Mouse (Mus musculus) hindbrain, embryonic 15.5 days (tissue): ENCODE measurements around the gene Dact2. TPM values are rescaled to one million over a fixed set of nuclear protein-coding genes. Genes with fewer than 3 reads are reported as not detected.

Experiments
- ATAC-seq: fragments of 200-750 bp; cut with Nextera tagmentation; 2 replicates; pipeline ENCODE4 v1.8.0; 2017; ENCODE audit warnings: low read depth, moderate number of reproducible peaks, moderate TSS enrichment; ENCODE audit not compliant: low FRiP score
- H3K27ac ChIP-seq: fragments of 300-500 bp; sonication (generic); replicated peaks from 2 replicates; pipeline ENCODE4 v1.5.1; 2015; ENCODE audit warnings: mild to moderate bottlenecking, inconsistent platforms
- H3K27me3 ChIP-seq: fragments of 300-500 bp; sonication (generic); 2 replicates; pipeline ENCODE4 v1.6.1; 2015; ENCODE audit warnings: control low read depth, inconsistent platforms
- H3K36me3 ChIP-seq: fragments of 300-500 bp; sonication (generic); 2 replicates; pipeline ENCODE4 v1.6.1; 2015; ENCODE audit warnings: control low read depth, inconsistent platforms
- H3K4me1 ChIP-seq: fragments of 300-500 bp; sonication (generic); replicated peaks from 2 replicates; pipeline ENCODE4 v1.6.1; 2015; ENCODE audit warnings: control low read depth, inconsistent platforms
- H3K4me2 ChIP-seq: fragments of 300-500 bp; sonication (generic); 2 replicates; pipeline ENCODE4 v1.6.1; 2015; ENCODE audit warnings: moderate library complexity, mild to moderate bottlenecking, inconsistent platforms
- H3K4me3 ChIP-seq: fragments of 300-500 bp; sonication (generic); 2 replicates; pipeline ENCODE4 v1.5.1; 2015; ENCODE audit warnings: mild to moderate bottlenecking, inconsistent platforms
- H3K9ac ChIP-seq: fragments of 300-500 bp; sonication (generic); 2 replicates; pipeline ENCODE4 v1.6.1; 2015; ENCODE audit warnings: inconsistent platforms
- H3K9me3 ChIP-seq: fragments of 300-500 bp; sonication (generic); 2 replicates; pipeline ENCODE4 v1.6.1; 2016; ENCODE audit warnings: control low read depth, inconsistent platforms
- WGBS: fragments of 180-500 bp; shearing (Covaris S2); methylation state at CpG from one replicate; pipeline ENCODE4 v1.1.7; 2015; 5-methylcytosine and 5-hydroxymethylcytosine counted together
- polyA plus RNA-seq: library from polyadenylated mRNA; unstranded; fragments of >200 nt; fragmentation: Nextera tagmentation; extraction: Ambion mirVana; gene quantifications from 2 replicates; pipeline ENCODE4 v1.2.1, GENCODE M21; 2015

Gene Dact2
- polyA plus RNA-seq, 1 experiment from 2014 or later, result 2.0 TPM

DNA sequence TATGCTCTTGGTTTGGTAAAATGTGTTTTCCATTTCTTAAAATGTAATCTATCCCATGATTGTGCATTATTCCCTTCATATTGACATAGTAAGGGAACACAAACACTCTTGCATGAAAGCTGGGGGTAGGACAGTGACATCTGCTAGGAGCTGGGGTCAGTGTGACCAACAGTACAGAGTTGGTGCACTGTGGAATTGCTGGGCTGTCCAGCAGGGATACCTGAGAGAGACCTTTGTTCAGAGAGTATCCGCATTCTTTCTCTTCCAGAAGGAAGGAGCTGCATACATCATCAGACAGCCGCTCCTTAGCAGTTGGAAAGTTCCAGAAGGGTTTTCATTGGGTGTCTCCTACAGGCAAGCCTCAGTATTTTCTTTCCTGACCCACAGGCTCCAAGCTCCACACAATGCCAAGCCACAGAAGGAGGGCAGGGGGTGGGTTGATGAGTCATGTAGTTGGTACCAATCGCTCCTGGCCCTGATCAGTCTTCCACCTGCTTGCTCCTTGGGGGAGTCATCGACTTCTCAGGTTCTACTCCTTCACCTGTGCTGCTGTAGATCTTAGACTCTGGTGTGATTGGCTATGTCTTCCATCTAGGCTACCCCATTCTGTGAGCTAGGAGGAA lies 19.8 kb downstream of the Dact2 start:
- Histone ChIP-seq H3K4me1 (no peaks in the 10 kb centered on the region), H3K27me3 (no peaks in the 10 kb centered on the region), H3K36me3 (no peaks in the 10 kb centered on the region), H3K27ac (no peak overlapping the region), H3K9ac (no peak overlapping the region), H3K4me2 (no peak overlapping the region), H3K4me3 (no peak overlapping the region), H3K9me3 (no peaks in the 10 kb centered on the region)
- ATAC-seq, result no peak
- 88% methylated on average over 4 of the region's 4 CpGs for WGBS

DNA sequence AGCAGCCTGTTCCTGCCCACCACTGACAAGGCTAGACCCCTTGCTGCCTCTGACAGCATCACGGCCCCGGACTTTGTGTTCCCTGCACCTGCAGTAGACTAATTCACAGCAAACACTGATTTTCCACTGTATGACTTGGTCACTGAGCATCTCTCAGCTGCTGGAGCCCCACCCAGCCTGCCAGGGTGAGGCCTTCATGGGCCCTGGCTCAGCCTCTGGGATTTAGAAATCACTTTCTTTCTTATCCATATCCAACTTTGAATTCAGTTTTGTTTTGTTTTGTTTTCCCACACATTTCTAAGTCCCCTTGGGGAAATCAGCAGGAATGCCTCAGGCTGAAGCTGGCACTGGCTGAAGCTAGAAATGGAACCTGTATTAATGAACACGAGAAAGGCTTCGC lies 20.4 kb downstream of the Dact2 start:
- no peak overlapping the region for H3K4me2 ChIP-seq
- WGBS, result 73% methylated on average over 4 of the region's 4 CpGs
- no peak for ATAC-seq
- H3K9ac ChIP-seq, result no peak overlapping the region
- no peaks in the 10 kb centered on the region for H3K4me1 ChIP-seq
- no peaks in the 10 kb centered on the region for H3K9me3 ChIP-seq
- H3K4me3 ChIP-seq, result no peak overlapping the region
- no peak overlapping the region for H3K27ac ChIP-seq
- no peaks in the 10 kb centered on the region for H3K27me3 ChIP-seq
- H3K36me3 ChIP-seq, result no peaks in the 10 kb centered on the region

DNA sequence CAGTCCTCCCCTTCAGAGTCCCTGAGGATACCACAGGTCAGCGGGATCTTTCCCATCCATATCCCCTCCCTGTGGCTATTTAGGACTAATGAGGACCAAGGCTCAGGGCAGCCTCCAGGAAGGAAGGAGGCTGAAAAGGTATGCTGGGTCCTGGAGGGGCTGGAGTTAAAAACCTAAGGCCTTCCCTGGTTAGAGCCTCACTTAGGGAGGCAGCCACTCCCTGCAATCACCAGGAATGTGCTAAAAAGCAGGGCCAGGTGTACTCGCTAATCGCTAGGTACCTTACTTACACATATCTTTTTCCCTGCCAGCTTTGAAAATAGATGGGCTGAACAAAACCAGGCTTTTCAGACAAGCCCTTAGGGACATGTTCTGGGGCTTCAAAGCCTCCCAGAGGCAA lies 21.2 kb downstream of the Dact2 start:
- Histone ChIP-seq H3K9ac (no peak overlapping the region), H3K36me3 (no peaks in the 10 kb centered on the region), H3K9me3 (no peaks in the 10 kb centered on the region), H3K4me3 (no peak overlapping the region), H3K4me2 (no peak overlapping the region), H3K27me3 (no peaks in the 10 kb centered on the region), H3K4me1 (no peaks in the 10 kb centered on the region), H3K27ac (no peak overlapping the region)
- no peak for ATAC-seq
- WGBS, result 84% methylated on average over 3 of the region's 3 CpGs

DNA sequence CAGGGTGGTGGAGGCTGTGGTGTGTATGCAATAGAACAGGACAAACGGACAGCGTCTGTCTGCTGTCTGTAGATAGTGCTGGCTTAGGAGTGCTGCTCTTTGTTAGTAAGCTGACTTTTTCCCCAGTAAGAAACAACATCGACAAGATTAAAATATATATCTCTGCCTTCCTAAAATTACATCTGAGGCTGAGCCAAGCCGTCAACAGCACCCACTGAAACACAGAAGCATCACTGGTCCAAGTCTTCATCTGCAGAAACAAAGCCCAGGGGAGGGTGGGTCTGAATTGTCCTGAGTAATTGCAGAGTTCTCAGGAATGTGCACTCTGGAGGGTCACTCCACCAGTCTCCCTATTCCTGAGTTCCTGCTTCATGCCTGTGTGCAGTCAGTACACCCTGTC lies 25.2 kb downstream of the Dact2 start:
- Histone ChIP-seq H3K36me3 (no peaks in the 10 kb centered on the region), H3K4me2 (no peak overlapping the region), H3K27me3 (no peaks in the 10 kb centered on the region; the same call in 1 of the 2 replicates), H3K9me3 (no peaks in the 10 kb centered on the region), H3K9ac (no peak overlapping the region), H3K27ac (no peak overlapping the region), H3K4me3 (no peak overlapping the region), H3K4me1 (no peaks in the 10 kb centered on the region)
- WGBS, result 61% methylated on average over 4 of the region's 4 CpGs
- ATAC-seq, result no peak

DNA sequence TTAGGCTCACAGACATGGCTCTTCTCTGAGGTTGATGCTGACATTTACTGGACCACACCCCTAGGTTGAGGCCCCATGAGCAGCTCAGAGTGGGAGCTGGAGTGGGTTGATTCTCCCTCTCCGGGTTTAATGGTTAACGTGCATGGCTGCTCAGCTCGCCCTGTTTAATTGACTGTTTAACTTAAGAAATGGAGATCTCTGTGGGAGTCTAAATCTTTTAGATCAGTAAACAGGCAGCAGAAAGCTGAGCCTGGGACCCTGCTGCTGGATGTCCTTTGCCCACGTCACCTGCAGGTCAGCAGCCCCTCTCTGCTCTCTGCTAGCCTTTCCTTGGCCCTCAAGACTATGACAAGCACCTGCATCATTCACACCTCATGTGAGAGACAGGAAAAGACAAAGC lies 25.6 kb downstream of the Dact2 start:
- no peak overlapping the region for H3K27ac ChIP-seq
- no peaks in the 10 kb centered on the region for H3K36me3 ChIP-seq
- no peak overlapping the region for H3K9ac ChIP-seq
- 36% methylated on average over 4 of the region's 4 CpGs for WGBS
- 0 out of 2 replicates have a peak, but pooled peaks have one; percentile 37 for ATAC-seq
- no peaks in the 10 kb centered on the region; the same call in 1 of the 2 replicates for H3K27me3 ChIP-seq
- H3K9me3 ChIP-seq, result no peaks in the 10 kb centered on the region
- no peak overlapping the region for H3K4me3 ChIP-seq
- H3K4me2 ChIP-seq, result no peak overlapping the region
- no peaks in the 10 kb centered on the region for H3K4me1 ChIP-seq

DNA sequence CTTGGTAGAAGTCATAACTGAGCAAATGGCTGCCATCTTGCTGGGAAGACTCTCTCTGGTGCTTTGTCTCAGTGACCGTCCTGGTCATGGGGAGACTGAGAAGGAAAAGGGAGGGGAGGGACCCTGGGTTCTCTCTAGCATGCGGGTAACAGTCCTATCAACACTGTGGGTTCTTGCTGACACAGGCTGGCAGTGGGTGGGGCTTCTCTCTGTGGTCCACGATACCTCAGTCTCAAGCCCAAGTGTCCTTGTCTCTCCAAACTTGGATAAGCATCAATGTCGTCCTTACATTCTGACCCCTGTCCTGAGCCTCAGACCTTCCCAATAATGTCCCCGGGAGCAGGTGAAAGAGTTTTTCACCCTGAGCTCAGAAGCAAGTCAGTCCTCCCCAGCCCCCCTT lies 26.1 kb downstream of the Dact2 start:
- H3K4me2 ChIP-seq, result no peak overlapping the region
- H3K9ac ChIP-seq, result no peak overlapping the region
- no peak overlapping the region for H3K27ac ChIP-seq
- no peaks in the 10 kb centered on the region for H3K36me3 ChIP-seq
- no peaks in the 10 kb centered on the region for H3K9me3 ChIP-seq
- H3K4me3 ChIP-seq, result no peak overlapping the region
- H3K4me1 ChIP-seq, result no peaks in the 10 kb centered on the region
- H3K27me3 ChIP-seq, result no peaks in the 10 kb centered on the region; the same call in 1 of the 2 replicates
- WGBS, result 61% methylated on average over 5 of the region's 5 CpGs
- no peak for ATAC-seq

DNA sequence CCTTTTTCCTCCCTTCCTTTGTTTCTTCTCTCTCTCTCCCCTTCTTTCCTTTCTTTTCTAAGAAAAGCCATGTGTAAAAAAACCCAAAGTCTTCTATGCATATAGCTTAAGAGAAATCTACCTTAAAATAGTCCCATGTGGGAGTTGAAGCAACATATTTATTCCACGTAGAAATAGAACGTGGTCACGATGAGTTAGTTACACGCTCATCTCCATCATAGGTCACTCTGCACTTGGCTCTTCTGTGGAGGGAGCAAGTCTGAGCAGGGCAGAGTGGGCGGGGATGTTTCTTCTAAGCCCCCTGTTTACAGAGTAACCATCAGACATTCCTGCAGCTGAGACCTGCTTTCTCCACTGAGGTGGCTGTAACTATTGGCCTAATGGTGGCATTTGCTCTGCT lies 27.1 kb downstream of the Dact2 start:
- Histone ChIP-seq H3K4me3 (no peak overlapping the region), H3K4me2 (no peak overlapping the region)

DNA sequence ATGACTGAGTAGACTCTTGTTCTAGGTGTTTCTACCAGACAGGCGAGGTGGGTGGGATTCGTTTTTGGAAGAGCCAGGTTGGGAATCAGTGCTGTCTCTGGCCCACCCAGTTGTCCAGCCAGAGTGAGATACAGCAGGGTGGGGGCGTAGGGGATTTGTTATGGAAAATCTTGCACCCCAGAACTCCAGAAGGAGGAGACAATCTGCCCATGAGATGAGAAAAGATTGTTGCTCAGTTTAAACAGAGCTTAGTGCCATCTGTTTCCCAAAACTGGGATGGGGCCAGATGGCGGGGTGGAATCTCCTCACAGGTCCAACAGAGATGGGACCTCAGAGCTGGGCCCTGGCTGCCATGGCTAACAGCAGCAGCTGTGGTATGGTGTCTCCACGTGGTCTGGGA lies 28.4 kb downstream of the Dact2 start:
- WGBS, result 78% methylated on average over 5 of the region's 5 CpGs
- no peaks in the 10 kb centered on the region for H3K9me3 ChIP-seq
- ATAC-seq, result no peak
- H3K4me1 ChIP-seq, result no peaks in the 10 kb centered on the region
- no peak overlapping the region for H3K27ac ChIP-seq
- no peak overlapping the region for H3K4me2 ChIP-seq
- H3K9ac ChIP-seq, result no peak overlapping the region
- H3K27me3 ChIP-seq, result no peaks in the 10 kb centered on the region; the same call in 1 of the 2 replicates
- H3K36me3 ChIP-seq, result no peaks in the 10 kb centered on the region
- no peak overlapping the region for H3K4me3 ChIP-seq

More for the DNA sequence above, 27.1 kb downstream of the Dact2 start:
- no peak overlapping the region for H3K9ac ChIP-seq
- H3K36me3 ChIP-seq, result no peaks in the 10 kb centered on the region
- H3K27me3 ChIP-seq, result no peaks in the 10 kb centered on the region; the same call in 1 of the 2 replicates
- WGBS, result 74% methylated on average over 5 of the region's 5 CpGs
- no peaks in the 10 kb centered on the region for H3K4me1 ChIP-seq
- no peak for ATAC-seq
- H3K9me3 ChIP-seq, result no peaks in the 10 kb centered on the region
- no peak overlapping the region for H3K27ac ChIP-seq

DNA sequence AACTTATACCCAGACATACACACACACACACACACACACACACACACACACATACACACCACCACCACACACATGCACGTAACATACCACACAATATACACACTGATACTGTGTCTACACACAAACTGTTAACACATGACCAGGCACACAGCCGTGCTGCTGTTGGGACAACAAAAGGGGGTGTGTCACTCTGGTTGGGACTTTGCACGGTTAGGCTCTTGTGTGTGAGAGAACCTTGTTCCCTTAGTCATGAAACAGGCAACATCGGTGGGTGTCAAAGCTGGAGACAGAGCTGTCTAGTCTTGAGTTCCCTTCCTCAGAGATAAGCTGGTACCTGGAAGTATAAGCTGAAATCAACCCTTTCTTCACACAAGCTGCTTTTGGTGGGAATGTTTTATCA lies 29.1 kb downstream of the Dact2 start:
- Histone ChIP-seq H3K4me2 (no peak overlapping the region), H3K36me3 (no peaks in the 10 kb centered on the region), H3K9me3 (no peaks in the 10 kb centered on the region), H3K27ac (no peak overlapping the region), H3K27me3 (no peaks in the 10 kb centered on the region; the same call in 1 of the 2 replicates), H3K9ac (no peak overlapping the region), H3K4me1 (no peaks in the 10 kb centered on the region), H3K4me3 (no peak overlapping the region)
- ATAC-seq, result no peak
- 79% methylated on average over 4 of the region's 4 CpGs for WGBS

DNA sequence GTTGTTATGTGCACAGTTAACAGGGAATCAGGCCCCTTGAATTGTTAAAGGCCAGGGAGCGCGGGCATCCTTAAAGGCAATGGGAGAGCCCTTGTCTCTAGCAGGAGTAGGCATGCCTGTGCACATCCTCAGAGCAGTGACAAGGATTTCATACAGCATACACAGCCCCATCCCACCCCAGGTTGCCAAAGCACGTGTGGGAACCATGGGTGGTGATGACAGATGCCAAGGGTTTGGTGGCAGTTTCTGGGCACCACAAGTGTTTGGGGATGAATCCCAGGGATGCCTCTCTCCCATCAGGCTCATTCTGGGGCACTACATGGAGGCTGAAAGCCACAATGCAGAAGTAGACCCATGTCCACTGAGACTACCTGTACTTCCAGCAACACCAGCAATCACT lies 29.7 kb downstream of the Dact2 start:
- Histone ChIP-seq H3K4me2 (no peak overlapping the region), H3K36me3 (no peaks in the 10 kb centered on the region), H3K4me1 (no peaks in the 10 kb centered on the region), H3K27me3 (no peaks in the 10 kb centered on the region; the same call in 1 of the 2 replicates), H3K27ac (no peak overlapping the region), H3K9ac (no peak overlapping the region), H3K9me3 (no peaks in the 10 kb centered on the region), H3K4me3 (no peak overlapping the region)
- ATAC-seq, result no peak
- 84% methylated on average over 3 of the region's 3 CpGs for WGBS

DNA sequence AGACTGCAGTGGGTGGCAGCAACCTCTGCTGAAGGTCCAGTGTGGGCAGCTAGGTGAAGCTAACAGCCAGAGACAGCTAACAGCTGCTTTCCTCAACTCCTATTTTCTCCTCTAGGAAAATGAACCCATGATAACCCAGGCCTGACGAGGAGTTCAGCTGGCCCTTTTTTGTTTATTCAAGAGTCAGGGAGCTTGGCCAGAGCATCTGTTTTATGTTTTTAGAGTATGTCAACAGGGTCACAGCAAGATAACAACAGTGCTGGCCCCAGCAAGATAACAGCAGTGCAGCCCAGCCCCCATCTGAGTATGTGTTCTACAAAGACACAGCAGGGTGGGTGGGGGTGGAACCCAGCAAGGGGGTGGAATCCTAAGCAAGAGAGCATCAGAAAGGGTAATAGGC lies 30.6 kb downstream of the Dact2 start:
- Histone ChIP-seq H3K36me3 (no peaks in the 10 kb centered on the region), H3K9ac (no peak overlapping the region), H3K9me3 (no peaks in the 10 kb centered on the region), H3K27me3 (no peaks in the 10 kb centered on the region; the same call in 1 of the 2 replicates), H3K4me3 (no peak overlapping the region), H3K4me2 (no peak overlapping the region), H3K4me1 (no peaks in the 10 kb centered on the region), H3K27ac (no peak overlapping the region)
- 42% methylated on average over 1 of the region's 1 CpGs for WGBS
- ATAC-seq, result no peak

DNA sequence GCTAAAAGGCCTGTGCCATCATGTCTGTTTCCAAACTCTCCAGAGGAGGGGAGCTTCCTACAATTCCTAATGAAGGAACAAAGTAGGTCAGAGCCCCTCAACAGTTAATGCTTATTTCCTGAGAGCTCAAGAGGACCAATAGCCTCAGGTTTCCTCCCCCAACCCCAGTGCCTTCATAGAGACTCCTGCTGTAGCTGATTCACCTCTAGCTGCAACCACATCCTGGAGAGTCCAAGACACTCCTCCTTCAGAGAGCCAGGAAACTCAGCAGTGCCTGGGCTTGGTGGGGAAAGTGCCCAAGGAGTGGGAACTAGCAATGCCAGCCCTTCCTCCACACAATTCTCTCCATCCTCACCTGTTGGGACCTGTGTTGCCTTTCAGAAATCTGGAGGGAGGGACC lies 31.4 kb downstream of the Dact2 start:
- H3K4me3 ChIP-seq, result no peak overlapping the region
- no peaks in the 10 kb centered on the region for H3K9me3 ChIP-seq
- no peak for ATAC-seq
- H3K4me2 ChIP-seq, result no peak overlapping the region
- H3K4me1 ChIP-seq, result no peaks in the 10 kb centered on the region
- H3K27ac ChIP-seq, result no peak overlapping the region
- H3K36me3 ChIP-seq, result no peaks in the 10 kb centered on the region
- H3K9ac ChIP-seq, result no peak overlapping the region
- H3K27me3 ChIP-seq, result no peaks in the 10 kb centered on the region; the same call in 1 of the 2 replicates

DNA sequence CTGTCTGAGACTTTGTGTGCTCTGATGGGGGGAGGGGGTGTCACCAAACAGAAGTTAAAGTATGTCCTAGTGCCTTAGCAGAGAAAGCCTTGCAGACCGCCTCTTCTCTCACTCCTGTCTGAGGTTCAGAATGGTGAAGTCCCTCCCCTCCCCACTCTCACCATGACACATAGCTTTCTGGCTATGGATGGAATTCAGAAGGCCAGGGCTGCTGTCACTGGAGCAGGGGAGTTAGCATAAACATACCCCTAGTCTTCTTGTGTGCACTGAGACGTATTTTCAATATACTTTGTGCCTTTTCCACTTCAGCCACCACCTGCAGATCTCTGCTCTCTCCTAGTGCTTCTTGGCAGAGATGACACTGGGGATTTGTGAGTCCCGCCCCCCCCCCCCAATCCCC lies 31.9 kb downstream of the Dact2 start:
- H3K4me3 ChIP-seq, result no peak overlapping the region
- H3K4me1 ChIP-seq, result no peaks in the 10 kb centered on the region; the same call in 1 of the 2 replicates
- no peak overlapping the region for H3K4me2 ChIP-seq
- no peak for ATAC-seq
- no peaks in the 10 kb centered on the region; the same call in 1 of the 2 replicates for H3K27me3 ChIP-seq
- no peaks in the 10 kb centered on the region for H3K9me3 ChIP-seq
- no peaks in the 10 kb centered on the region for H3K36me3 ChIP-seq
- WGBS, result 63% methylated on average over 3 of the region's 3 CpGs
- no peak overlapping the region for H3K27ac ChIP-seq
- no peak overlapping the region for H3K9ac ChIP-seq
